Mouse (Mus musculus) myocyte (in vitro differentiated cells): Measurements from ENCODE around the gene Sgpp2.

Experiments used
- CEBPB ChIP-seq: IDR thresholded peaks from 2 replicates; pipeline ENCODE4 v1.6.1; 2011; ENCODE audit warnings: mild to moderate bottlenecking, moderate library complexity; ENCODE audit not compliant: poor library complexity, insufficient read depth, severe bottlenecking
- POLR2A ChIP-seq: IDR thresholded peaks from one replicate; pipeline ENCODE4 v1.6.1; 2011; ENCODE audit warnings: low read depth, mild to moderate bottlenecking, control low read depth, moderate library complexity; ENCODE audit not compliant: insufficient read length
- TCF12 ChIP-seq: IDR thresholded peaks from one replicate; pipeline ENCODE4 v1.6.1; 2011; ENCODE audit warnings: mild to moderate bottlenecking, control low read depth; ENCODE audit not compliant: poor library complexity, insufficient read depth, severe bottlenecking

GRCm38 (mm10) chr1:78357868-78358267 is 47.7 kb downstream of the Sgpp2 start:
- TF ChIP-seq POLR2A: no peak
- TF ChIP-seq TCF12: no peak
- TF ChIP-seq CEBPB: no peak
